Comparison of ENCODE assay signal across 8 mouse cellular contexts in the genomic region with DNA sequence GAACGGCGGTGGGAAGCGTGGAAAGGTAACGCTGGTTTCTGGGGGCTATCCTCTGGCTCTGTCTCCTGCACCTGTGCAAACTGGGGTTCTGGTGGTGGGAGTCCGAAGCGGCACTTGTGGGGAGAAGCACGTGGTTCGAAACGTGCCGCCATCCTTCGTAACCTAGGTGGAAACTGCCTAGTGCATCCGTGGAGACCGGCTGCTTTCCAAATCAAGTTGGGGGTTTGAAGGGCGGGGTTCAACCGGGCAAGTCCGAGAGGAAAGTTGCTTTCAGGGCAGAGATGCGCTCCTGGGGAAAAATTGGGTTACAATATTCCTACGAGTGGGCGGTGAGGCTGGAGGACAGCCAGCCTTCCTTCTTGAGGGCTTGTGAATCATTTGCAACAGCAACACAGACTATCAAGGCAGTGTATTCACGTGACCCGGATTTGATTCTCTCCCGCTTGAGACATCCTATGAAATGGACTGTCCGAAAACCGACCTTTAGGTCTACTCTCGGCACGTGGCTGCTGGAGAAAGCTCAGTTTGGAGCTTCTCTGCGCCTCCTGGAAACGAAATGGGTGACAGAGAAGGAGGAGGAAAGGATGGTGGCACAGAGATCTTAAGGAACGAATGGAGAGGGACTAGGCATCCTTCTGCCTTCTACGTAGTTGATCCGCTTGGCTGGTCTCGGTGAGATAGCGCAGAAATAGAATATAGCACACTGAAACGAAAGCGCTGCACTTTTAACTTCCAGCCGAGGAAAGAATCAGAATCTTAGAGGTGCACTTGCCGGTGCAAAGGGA. TPM values are rescaled to one million over a fixed set of nuclear protein-coding genes. Genes with fewer than 3 reads are reported as not detected.
DNase-seq lines count a peak whose midpoint lies in the region; ATAC-seq and TF ChIP-seq lines count a peak whose summit lies in the region.

No protein-coding gene starts in this region.

- H3K4me1 ChIP-seq in ES-E14 (ENCODE audit: control insufficient read depth in 2 of 2, insufficient read depth in 2 of 2, low read length in 2 of 2, poor library complexity in 1 of 2): peaks cover 0 to 4% of the 10 kb centered on the region in 2 experiments; a peak in 2 of 4 replicates
- peaks cover 11% of the 10 kb centered on the region; the same call in 1 of the 2 replicates for H3K4me1 ChIP-seq in embryonic facial prominence, embryonic 10.5 days

- TF ChIP-seq CTCF in layer of hippocampus, adult 2 months (conservative IDR thresholded peaks at IDR 0.05): no peak

- H3K9ac ChIP-seq in ES-E14 (ENCODE audit: insufficient read depth, low read depth, low read length, poor library complexity, severe bottlenecking): peak overlapping the region; percentile 28

- under 1% methylated on average over 37 of the region's 37 CpGs for WGBS in embryonic facial prominence, embryonic 10.5 days

- no peaks in the 10 kb centered on the region for H3K36me3 ChIP-seq in ES-E14 (ENCODE audit: control insufficient read depth, insufficient read depth, low read length, poor library complexity, severe bottlenecking)
- H3K36me3 ChIP-seq in embryonic facial prominence, embryonic 10.5 days (replicated peaks): no peaks in the 10 kb centered on the region

- in situ Hi-C loops in ES-E14 (cut with MboI; ENCODE audit: low sequenced_read_pairs in 2 of 2, unreplicated experiment in 2 of 2): no loop called here

- H3K27me3 ChIP-seq in embryonic facial prominence, embryonic 10.5 days (replicated peaks; ENCODE audit: low read depth, poor library complexity, severe bottlenecking): peaks cover 19% of the 10 kb centered on the region

- no peaks in the 10 kb centered on the region for H3K9me3 ChIP-seq in ES-E14 (ENCODE audit: control insufficient read depth, insufficient read depth, low read depth, low read length)
- no peaks in the 10 kb centered on the region for H3K9me3 ChIP-seq in embryonic facial prominence, embryonic 10.5 days

- H3K4me3 ChIP-seq in ES-E14 (ENCODE audit: insufficient read depth in 1 of 2, low read depth in 1 of 2, low read length in 2 of 2, poor library complexity in 1 of 2, severe bottlenecking in 1 of 2): peak overlapping the region; percentile 68 to 69
- peak overlapping the region; percentile 73 for H3K4me3 ChIP-seq in embryonic facial prominence, embryonic 10.5 days
- peak overlapping the region; percentile 83 for H3K4me3 ChIP-seq in layer of hippocampus, adult 2 months

- DNase-seq in ES-E14 (ENCODE audit: low read depth, low spot score): peak; percentile 61
- DNase-seq in adrenal gland, postnatal 14 days: peak; percentile 19
- peak; percentile 57 for DNase-seq in embryonic facial prominence, embryonic 10.5 days (ENCODE audit: low spot score)
- peak; percentile 7 for DNase-seq in heart, postnatal 4 days
- peak; percentile 57 to 59 for DNase-seq in layer of hippocampus, adult 2 months (ENCODE audit: low spot score in 2 of 2)
- DNase-seq in right cerebral cortex, postnatal 25 days: peak; percentile 66
- DNase-seq in spleen, postnatal 10 days (ENCODE audit: low spot score in 2 of 2): no peak

- ATAC-seq in megakaryocyte progenitor cell, adult 5-6 weeks (replicated peaks; ENCODE audit: poor library complexity): peak; percentile 38

- peak overlapping the region; percentile 61 for H3K27ac ChIP-seq in ES-E14 (ENCODE audit: insufficient read depth, low read depth, low read length, poor library complexity, severe bottlenecking)
- peak overlapping the region; percentile 70 for H3K27ac ChIP-seq in embryonic facial prominence, embryonic 10.5 days (replicated peaks)
- H3K27ac ChIP-seq in layer of hippocampus, adult 2 months: peak overlapping the region; percentile 95

TF ChIP-seq in ES-E14, 5 proteins besides CTCF, POLR2A, EP300 and RAD21:
- TF ChIP-seq CHD2 (IDR thresholded peaks at IDR 0.05; ENCODE audit: low read depth, low read length): 0 out of 2 replicates have a peak, but pooled peaks have one; percentile 17
- no peak for TF ChIP-seq HCFC1 (IDR thresholded peaks at IDR 0.05; ENCODE audit: borderline replicate concordance, insufficient read depth, low read length)
- no peak for TF ChIP-seq ZC3H11A (IDR thresholded peaks at IDR 0.05; ENCODE audit: borderline replicate concordance, low read depth, low read length)

RNA-seq across cellular contexts. Expression of a gene that starts 0.9 kb away (rescaled TPM):
- 11.0 and 14.8 TPM in 2 replicates for total RNA-seq in ES-E14 (2012; rRNA removed)
- 3.0 and 4.0 TPM in 2 replicates for total RNA-seq in adrenal gland, postnatal 14 days (2021)
- 5.4 and 6.5 TPM in 2 replicates for polyA plus RNA-seq in embryonic facial prominence, embryonic 10.5 days (2016; fragmentation: Nextera tagmentation; extraction: Ambion mirVana)
- under 1 TPM; 0.07 to 0.38 TPM for total RNA-seq in heart, postnatal 4 days (2021)
- 10 to 100 TPM; 82.3 to 83.3 TPM for total RNA-seq in layer of hippocampus, adult 2 months (2021)
- 0.77 TPM in 1 of 2 replicates, not detected in the other for total RNA-seq in megakaryocyte progenitor cell, adult 5-6 weeks (2015)
- 0.27 and 0.58 TPM in 2 replicates for total RNA-seq in megakaryocyte progenitor cell, adult 5-6 weeks (2017)

Comparison
In these comparisons a context has a peak if more than half of its experiments do, and no peak if none do; other contexts are left out.
1. DNase-seq: peak in ES-E14 (single experiment), adrenal gland, postnatal 14 days (single experiment), embryonic facial prominence, embryonic 10.5 days (single experiment), heart, postnatal 4 days (single experiment), layer of hippocampus, adult 2 months (2 of 2) and right cerebral cortex, postnatal 25 days (single experiment); none in spleen, postnatal 10 days (0 of 2).
2. Peak in every context shown above with its lines, with median percentiles within 50 percentile points of each other: H3K27ac ChIP-seq and H3K4me3 ChIP-seq.